ENCODE assay signal across 1 mouse cellular context in genomic region chr6:86599951-86600414, GRCm38 (mm10).
TF ChIP-seq lines count a peak whose summit lies in the region.

No protein-coding gene starts in this region.

TF ChIP-seq in MEL, 35 proteins besides CTCF, POLR2A, EP300 and RAD21 (continued from another document):
- TF ChIP-seq ZC3H11A (IDR thresholded peaks at IDR 0.05; ENCODE audit: low read depth, low read length) (no peak), BHLHE40 (IDR thresholded peaks at IDR 0.05; ENCODE audit: borderline replicate concordance, low read depth, low read length) (peak; percentile 66; the same call in 1 of the 2 replicates), ETS1 (IDR thresholded peaks at IDR 0.05; ENCODE audit: low read depth, low read length) (peak; percentile 95), MAFK (IDR thresholded peaks at IDR 0.05; ENCODE audit: borderline replicate concordance, low read depth, low read length) (no peak), MXI1 (IDR thresholded peaks at IDR 0.05; ENCODE audit: low read depth, low read length) (peak; percentile 91)
